Mouse (Mus musculus) stomach, embryonic 15.5 days (tissue): Measurements from ENCODE around the gene Hnrnpa1. TPM values are rescaled to one million over a fixed set of nuclear protein-coding genes. Genes with fewer than 3 reads are reported as not detected.

Source experiments
- ATAC-seq: fragments of 200-750 bp; cut with Nextera tagmentation; 2 replicates; pipeline ENCODE4 v1.8.0; 2017; ENCODE audit warnings: low read depth, moderate number of reproducible peaks, moderate TSS enrichment; ENCODE audit not compliant: insufficient read depth, low FRiP score
- H3K27ac ChIP-seq: fragments of 300-500 bp; sonication (generic); 2 replicates; pipeline ENCODE4 v1.5.1; 2015; ENCODE audit warnings: mild to moderate bottlenecking, inconsistent platforms
- H3K27me3 ChIP-seq: fragments of 300-500 bp; sonication (generic); replicated peaks from 2 replicates; pipeline ENCODE4 v1.6.1; 2015; ENCODE audit warnings: inconsistent platforms
- H3K36me3 ChIP-seq: fragments of 300-500 bp; sonication (generic); 2 replicates; pipeline ENCODE4 v1.6.1; 2015; ENCODE audit warnings: inconsistent platforms
- H3K4me1 ChIP-seq: fragments of 300-500 bp; sonication (generic); 2 replicates; pipeline ENCODE4 v1.6.1; 2015; ENCODE audit warnings: inconsistent platforms
- H3K4me2 ChIP-seq: fragments of 300-500 bp; sonication (generic); 2 replicates; pipeline ENCODE4 v1.6.1; 2015; ENCODE audit warnings: mild to moderate bottlenecking, inconsistent platforms
- H3K4me3 ChIP-seq: fragments of 300-500 bp; sonication (generic); replicated peaks from 2 replicates; pipeline ENCODE4 v1.5.1; 2015; ENCODE audit warnings: inconsistent platforms
- H3K9ac ChIP-seq: fragments of 300-500 bp; sonication (generic); 2 replicates; pipeline ENCODE4 v1.6.1; 2015; ENCODE audit warnings: inconsistent platforms
- H3K9me3 ChIP-seq: fragments of 300-500 bp; sonication (generic); 2 replicates; pipeline ENCODE4 v1.6.1; 2016; ENCODE audit warnings: inconsistent platforms
- WGBS: fragments of 180-500 bp; shearing (Covaris S2); methylation state at CpG from one replicate; pipeline ENCODE4 v1.1.7; 2015; 5-methylcytosine and 5-hydroxymethylcytosine counted together
- polyA plus RNA-seq: library from polyadenylated mRNA; unstranded; fragments of >200 nt; fragmentation: Nextera tagmentation; extraction: Ambion mirVana; gene quantifications from 2 replicates; pipeline ENCODE4 v1.2.1, GENCODE M21; 2015

Hnrnpa1 gene
- polyA plus RNA-seq, result 664 and 681 TPM in 2 replicates

- peak; percentile 89 for ATAC-seq
- Histone ChIP-seq H3K9ac (peak within 1 kb of the TSS; percentile 65), H3K9me3 (no peaks in the 10 kb centered on the region), H3K27ac (peak within 1 kb of the TSS; percentile 93), H3K4me3 (peak within 1 kb of the TSS; percentile 70), H3K27me3 (no peaks in the 10 kb centered on the region), H3K4me2 (peak within 1 kb of the TSS; percentile 73), H3K4me1 (peaks cover 8% of the 10 kb centered on the region; the same call in 1 of the 2 replicates), H3K36me3 (peaks cover 15% of the 10 kb centered on the region)
- under 1% methylated on average over 47 of the region's 47 CpGs for WGBS
These were observed at the start of gene Hnrnpa1 for GRCm38 (mm10) chr15:103240160-103241028. Gene Hnrnpa1, plus strand, starts transcription at chr15:103240432.

- Histone ChIP-seq H3K27me3 (no peaks in the 10 kb centered on the region), H3K9me3 (no peaks in the 10 kb centered on the region), H3K27ac (no peak overlapping the region), H3K4me3 (no peak overlapping the region), H3K4me2 (no peak overlapping the region), H3K9ac (no peak overlapping the region), H3K4me1 (no peaks in the 10 kb centered on the region), H3K36me3 (peaks cover 4% of the 10 kb centered on the region)
- WGBS, result 58% methylated on average over 10 of the region's 10 CpGs
- no peak for ATAC-seq
These were observed 49.4 kb upstream of the Hnrnpa1 start for GRCm38 (mm10) chr15:103190531-103191462.

GRCm38 (mm10) chr15:103193606-103194005 is 46.6 kb upstream of the Hnrnpa1 start:
- no peak for ATAC-seq
- WGBS, result 71% methylated on average over 2 of the region's 2 CpGs
- no peak overlapping the region for H3K27ac ChIP-seq
- peaks cover 16% of the 10 kb centered on the region for H3K36me3 ChIP-seq
- no peak overlapping the region for H3K4me2 ChIP-seq
- no peak overlapping the region for H3K4me3 ChIP-seq
- no peaks in the 10 kb centered on the region for H3K9me3 ChIP-seq
- no peaks in the 10 kb centered on the region for H3K27me3 ChIP-seq
- no peaks in the 10 kb centered on the region for H3K4me1 ChIP-seq
- no peak overlapping the region for H3K9ac ChIP-seq

- Histone ChIP-seq H3K27me3 (no peaks in the 10 kb centered on the region), H3K27ac (no peak overlapping the region), H3K4me2 (no peak overlapping the region), H3K4me3 (no peak overlapping the region), H3K9ac (no peak overlapping the region), H3K36me3 (peaks cover 26% of the 10 kb centered on the region), H3K4me1 (no peaks in the 10 kb centered on the region), H3K9me3 (no peaks in the 10 kb centered on the region)
- no peak for ATAC-seq
- WGBS, result 82% methylated on average over 1 of the region's 1 CpGs
These were observed 43.4 kb upstream of the Hnrnpa1 start for GRCm38 (mm10) chr15:103196835-103197234.

- H3K9me3 ChIP-seq, result no peaks in the 10 kb centered on the region
- peaks cover 25% of the 10 kb centered on the region for H3K36me3 ChIP-seq
- 75% methylated on average over 4 of the region's 4 CpGs for WGBS
- ATAC-seq, result no peak
- no peak overlapping the region for H3K4me2 ChIP-seq
- no peak overlapping the region for H3K9ac ChIP-seq
- no peak overlapping the region for H3K27ac ChIP-seq
- no peaks in the 10 kb centered on the region for H3K4me1 ChIP-seq
- H3K27me3 ChIP-seq, result no peaks in the 10 kb centered on the region
- no peak overlapping the region for H3K4me3 ChIP-seq
These were observed 42.4 kb upstream of the Hnrnpa1 start for GRCm38 (mm10) chr15:103197785-103198184.

- Histone ChIP-seq H3K27ac (peak overlapping the region; percentile 76), H3K4me2 (no peak overlapping the region), H3K4me1 (no peaks in the 10 kb centered on the region), H3K9me3 (no peaks in the 10 kb centered on the region), H3K9ac (no peak overlapping the region), H3K27me3 (no peaks in the 10 kb centered on the region), H3K36me3 (peaks cover 28% of the 10 kb centered on the region), H3K4me3 (no peak overlapping the region)
- ATAC-seq, result peak; percentile 39; the same call in 1 of the 2 replicates
- WGBS, result 31% methylated on average over 6 of the region's 6 CpGs
These were observed 38.0 kb upstream of the Hnrnpa1 start for GRCm38 (mm10) chr15:103202088-103202793.

- H3K4me1 ChIP-seq, result no peaks in the 10 kb centered on the region
- H3K4me3 ChIP-seq, result no peak overlapping the region
- H3K4me2 ChIP-seq, result no peak overlapping the region
- no peaks in the 10 kb centered on the region for H3K27me3 ChIP-seq
- ATAC-seq, result no peak
- WGBS, result 50% methylated on average over 2 of the region's 2 CpGs
- H3K9me3 ChIP-seq, result no peaks in the 10 kb centered on the region
- peaks cover 25% of the 10 kb centered on the region for H3K36me3 ChIP-seq
- no peak overlapping the region for H3K27ac ChIP-seq
- no peak overlapping the region for H3K9ac ChIP-seq
These were observed 35.1 kb upstream of the Hnrnpa1 start for GRCm38 (mm10) chr15:103205156-103205555.

GRCm38 (mm10) chr15:103214149-103214548 is 26.1 kb upstream of the Hnrnpa1 start:
- peaks cover 25% of the 10 kb centered on the region for H3K36me3 ChIP-seq
- no peaks in the 10 kb centered on the region for H3K27me3 ChIP-seq
- peak overlapping the region; percentile 14; the same call in 1 of the 2 replicates for H3K4me2 ChIP-seq
- 38% methylated on average over 2 of the region's 2 CpGs for WGBS
- H3K27ac ChIP-seq, result peak overlapping the region; percentile 33
- no peaks in the 10 kb centered on the region for H3K9me3 ChIP-seq
- peaks cover 16% of the 10 kb centered on the region for H3K4me1 ChIP-seq
- no peak overlapping the region for H3K9ac ChIP-seq
- no peak for ATAC-seq
- H3K4me3 ChIP-seq, result 0 out of 2 replicates have a peak overlapping the region, but pooled peaks have one; percentile 5

- WGBS, result 1% methylated on average over 15 of the region's 15 CpGs
- H3K4me3 ChIP-seq, result peak overlapping the region; percentile 41
- no peaks in the 10 kb centered on the region for H3K27me3 ChIP-seq
- H3K4me2 ChIP-seq, result peak overlapping the region; percentile 55
- peaks cover 16% of the 10 kb centered on the region for H3K4me1 ChIP-seq
- no peaks in the 10 kb centered on the region for H3K9me3 ChIP-seq
- peaks cover 17% of the 10 kb centered on the region for H3K36me3 ChIP-seq
- peak overlapping the region; percentile 92 for H3K27ac ChIP-seq
- peak; percentile 91 for ATAC-seq
- H3K9ac ChIP-seq, result peak overlapping the region; percentile 16; the same call in 1 of the 2 replicates
These were observed 25.0 kb upstream of the Hnrnpa1 start for GRCm38 (mm10) chr15:103214971-103215907.

GRCm38 (mm10) chr15:103216052-103216451 is 24.2 kb upstream of the Hnrnpa1 start:
- no peak overlapping the region for H3K9ac ChIP-seq
- H3K36me3 ChIP-seq, result peaks cover 9% of the 10 kb centered on the region
- H3K4me3 ChIP-seq, result no peak overlapping the region; the same call in 1 of the 2 replicates
- peak; percentile 29; the same call in 1 of the 2 replicates for ATAC-seq
- peaks cover 20% of the 10 kb centered on the region for H3K4me1 ChIP-seq
- H3K27ac ChIP-seq, result peak overlapping the region; percentile 92
- H3K4me2 ChIP-seq, result peak overlapping the region; percentile 55
- H3K9me3 ChIP-seq, result no peaks in the 10 kb centered on the region
- H3K27me3 ChIP-seq, result no peaks in the 10 kb centered on the region
- WGBS, result 28% methylated on average over 2 of the region's 2 CpGs
